Comparison of ENCODE assay signal across 8 mouse cellular contexts in genomic region chr19:12596290-12597072, GRCm38 (mm10). TPM values are rescaled to one million over a fixed set of nuclear protein-coding genes. Genes with fewer than 3 reads are reported as not detected.
DNase-seq lines count a peak whose midpoint lies in the region; ATAC-seq and TF ChIP-seq lines count a peak whose summit lies in the region.

No protein-coding gene starts in this region.

- H3K27ac ChIP-seq in brown adipose tissue, adult 24 weeks (replicated peaks; ENCODE audit: low read depth, low read length) = peak overlapping the region; percentile 80
- no peak overlapping the region for H3K27ac ChIP-seq in embryonic facial prominence, embryonic 15.5 days (replicated peaks)
- peak overlapping the region; percentile 92 for H3K27ac ChIP-seq in kidney, postnatal 0 days
- peak overlapping the region; percentile 89 for H3K27ac ChIP-seq in midbrain, postnatal 0 days (ENCODE audit: low read depth, low read length)

- no peaks in the 10 kb centered on the region for H3K9me3 ChIP-seq in embryonic facial prominence, embryonic 15.5 days (replicated peaks)
- no peaks in the 10 kb centered on the region for H3K9me3 ChIP-seq in kidney, postnatal 0 days (replicated peaks; ENCODE audit: low read length)
- no peaks in the 10 kb centered on the region for H3K9me3 ChIP-seq in midbrain, postnatal 0 days (ENCODE audit: low read length)

- H3K4me2 ChIP-seq in embryonic facial prominence, embryonic 15.5 days (replicated peaks) = peak overlapping the region; percentile 98
- peak overlapping the region; percentile 99 for H3K4me2 ChIP-seq in kidney, postnatal 0 days (ENCODE audit: low read length)
- H3K4me2 ChIP-seq in midbrain, postnatal 0 days (ENCODE audit: low read depth, low read length, poor library complexity, severe bottlenecking) = peak overlapping the region; percentile 57

- intact Hi-C loops in left cerebral cortex, postnatal 10 days (cut with DNase I) = loop anchor here (2.0 to 5.0 kb wide), 2 partner anchors 200 to 584 kb away; partner anchors contain the start of genes Lpxn and Zfp91

- peak; percentile 59 for ATAC-seq in embryonic facial prominence, embryonic 15.5 days (ENCODE audit: insufficient number of reproducible peaks, low FRiP score, low TSS enrichment, low read depth)
- ATAC-seq in kidney, postnatal 0 days (replicated peaks; ENCODE audit: low FRiP score, low read depth) = peak; percentile 52
- peak; percentile 70 for ATAC-seq in midbrain, postnatal 0 days (ENCODE audit: low FRiP score)

- H3K27me3 ChIP-seq in embryonic facial prominence, embryonic 15.5 days = no peaks in the 10 kb centered on the region
- H3K27me3 ChIP-seq in kidney, postnatal 0 days (ENCODE audit: insufficient read depth, low read length) = no peaks in the 10 kb centered on the region
- no peaks in the 10 kb centered on the region for H3K27me3 ChIP-seq in midbrain, postnatal 0 days (ENCODE audit: insufficient read depth, low read length)

- H3K4me1 ChIP-seq in brown adipose tissue, adult 24 weeks (ENCODE audit: control insufficient read depth, insufficient read depth, insufficient read length, low read length) = no peaks in the 10 kb centered on the region
- H3K4me1 ChIP-seq in embryonic facial prominence, embryonic 15.5 days = peaks cover 5% of the 10 kb centered on the region
- peaks cover 6% of the 10 kb centered on the region; the same call in 1 of the 2 replicates for H3K4me1 ChIP-seq in kidney, postnatal 0 days (replicated peaks; ENCODE audit: insufficient read depth, low read length)
- peaks cover 3% of the 10 kb centered on the region; the same call in 1 of the 2 replicates for H3K4me1 ChIP-seq in midbrain, postnatal 0 days (ENCODE audit: insufficient read depth, low read length)

- peak; percentile 13 to 28 for DNase-seq in left cerebral cortex, adult 8-10 months (ENCODE audit: low spot score in 2 of 2)
- DNase-seq in left cerebral cortex, postnatal 10 days (ENCODE audit: extremely low spot score in 1 of 2, low spot score in 2 of 2) = no peak
- no peak for DNase-seq in kidney, postnatal 0 days (ENCODE audit: low spot score)
- peak; percentile 19 for DNase-seq in midbrain, postnatal 0 days (ENCODE audit: low spot score)
- no peak for DNase-seq in adrenal gland, adult 2 months
- DNase-seq in thymus, postnatal 14 days = no peak

- peak overlapping the region; percentile 69 for H3K4me3 ChIP-seq in brown adipose tissue, adult 24 weeks (ENCODE audit: insufficient read depth, low read depth, low read length)
- peak overlapping the region; percentile 64 for H3K4me3 ChIP-seq in embryonic facial prominence, embryonic 15.5 days (replicated peaks)
- H3K4me3 ChIP-seq in kidney, postnatal 0 days (replicated peaks; ENCODE audit: low read depth, low read length) = peak overlapping the region; percentile 69
- peak overlapping the region; percentile 76 for H3K4me3 ChIP-seq in midbrain, postnatal 0 days (ENCODE audit: low read depth, low read length)

- H3K9ac ChIP-seq in embryonic facial prominence, embryonic 15.5 days = peak overlapping the region; percentile 59
- peak overlapping the region; percentile 76 for H3K9ac ChIP-seq in kidney, postnatal 0 days (ENCODE audit: low read depth, low read length)
- H3K9ac ChIP-seq in midbrain, postnatal 0 days (replicated peaks; ENCODE audit: low read length, poor library complexity, severe bottlenecking) = peak overlapping the region; percentile 89

- no peak for TF ChIP-seq CTCF in kidney, postnatal 0 days (IDR thresholded peaks at IDR 0.05; ENCODE audit: low read depth)
- no peak; the same call in 1 of the 2 replicates for TF ChIP-seq CTCF in midbrain, postnatal 0 days (IDR thresholded peaks at IDR 0.05)

- WGBS in embryonic facial prominence, embryonic 15.5 days = 16% methylated on average over 23 of the region's 23 CpGs
- 14% methylated on average over 23 of the region's 23 CpGs for WGBS in kidney, postnatal 0 days
- WGBS in midbrain, postnatal 0 days = 14% methylated on average over 23 of the region's 23 CpGs

- H3K36me3 ChIP-seq in embryonic facial prominence, embryonic 15.5 days = no peaks in the 10 kb centered on the region
- no peaks in the 10 kb centered on the region for H3K36me3 ChIP-seq in kidney, postnatal 0 days (ENCODE audit: insufficient read depth, low read length)
- no peaks in the 10 kb centered on the region for H3K36me3 ChIP-seq in midbrain, postnatal 0 days (ENCODE audit: insufficient read depth, low read length)

RNA-seq across cellular contexts. Expression of gene Gm4952, which starts 3.3 kb away (rescaled TPM):
- total RNA-seq in left cerebral cortex, adult 8-10 months (2022) = under 1 TPM in 1 of 4 experiments, not detected in 3; 0.14 TPM
- not detected for total RNA-seq in left cerebral cortex, postnatal 10 days (2021)
- polyA plus RNA-seq in brown adipose tissue, adult 24 weeks (2012; ENCODE audit: insufficient read depth, insufficient read length, missing spikeins) = not detected in 2 replicates
- 0.13 TPM in 1 of 2 replicates, not detected in the other for polyA plus RNA-seq in embryonic facial prominence, embryonic 15.5 days (2015; fragmentation: Nextera tagmentation; extraction: Ambion mirVana)
- 0.33 and 0.46 TPM in 2 replicates for polyA plus RNA-seq in kidney, postnatal 0 days (2015; fragmentation: Nextera tagmentation; extraction: Ambion mirVana)
- 0.16 and 2.5 TPM in 2 replicates for total RNA-seq in midbrain, postnatal 0 days (2014; rRNA removed)
- 0.28 and 0.52 TPM in 2 replicates for polyA plus RNA-seq in midbrain, postnatal 0 days (2015; fragmentation: Nextera tagmentation; extraction: Ambion mirVana)
- total RNA-seq in adrenal gland, adult 2 months (2021) = under 1 TPM; 0.17 to 0.40 TPM
- polyA plus RNA-seq in adrenal gland, adult 2 months (2012; rRNA removed) = not detected in 2 replicates

RNA-seq across cellular contexts. Expression of gene Glyat, which starts 36.6 kb away (rescaled TPM):
- total RNA-seq in left cerebral cortex, adult 8-10 months (2022) = not detected
- total RNA-seq in left cerebral cortex, postnatal 10 days (2021) = not detected
- not detected in 2 replicates for polyA plus RNA-seq in brown adipose tissue, adult 24 weeks (2012; ENCODE audit: insufficient read depth, insufficient read length, missing spikeins)
- 0.12 TPM in 1 of 2 replicates, not detected in the other for polyA plus RNA-seq in embryonic facial prominence, embryonic 15.5 days (2015; fragmentation: Nextera tagmentation; extraction: Ambion mirVana)
- 37.0 and 41.7 TPM in 2 replicates for polyA plus RNA-seq in kidney, postnatal 0 days (2015; fragmentation: Nextera tagmentation; extraction: Ambion mirVana)
- total RNA-seq in midbrain, postnatal 0 days (2014; rRNA removed) = not detected in 2 replicates
- not detected in 2 replicates for polyA plus RNA-seq in midbrain, postnatal 0 days (2015; fragmentation: Nextera tagmentation; extraction: Ambion mirVana)
- under 1 TPM in 1 of 2 experiments, not detected in 1; 0.86 TPM for total RNA-seq in adrenal gland, adult 2 months (2021)
- not detected in 2 replicates for polyA plus RNA-seq in adrenal gland, adult 2 months (2012; rRNA removed)

RNA-seq across cellular contexts. Expression of gene Fam111a, which starts 50.9 kb away (rescaled TPM):
- 1 to 10 TPM; 1.3 to 3.1 (median 1.8) TPM for total RNA-seq in left cerebral cortex, adult 8-10 months (2022)
- total RNA-seq in left cerebral cortex, postnatal 10 days (2021) = 1 to 10 TPM; 3.7 to 3.9 TPM
- 4.5 and 4.8 TPM in 2 replicates for polyA plus RNA-seq in brown adipose tissue, adult 24 weeks (2012; ENCODE audit: insufficient read depth, insufficient read length, missing spikeins)
- polyA plus RNA-seq in embryonic facial prominence, embryonic 15.5 days (2015; fragmentation: Nextera tagmentation; extraction: Ambion mirVana) = 22.0 and 23.9 TPM in 2 replicates
- polyA plus RNA-seq in kidney, postnatal 0 days (2015; fragmentation: Nextera tagmentation; extraction: Ambion mirVana) = 10.7 and 14.6 TPM in 2 replicates
- total RNA-seq in midbrain, postnatal 0 days (2014; rRNA removed) = 2.3 and 4.2 TPM in 2 replicates
- 2.4 and 2.7 TPM in 2 replicates for polyA plus RNA-seq in midbrain, postnatal 0 days (2015; fragmentation: Nextera tagmentation; extraction: Ambion mirVana)
- total RNA-seq in adrenal gland, adult 2 months (2021) = 1 to 10 TPM; 3.8 to 4.4 TPM
- 0.09 and 0.18 TPM in 2 replicates for polyA plus RNA-seq in adrenal gland, adult 2 months (2012; rRNA removed)

Comparison
In these comparisons a context has a peak if more than half of its experiments do, and no peak if none do; other contexts are left out.
1. DNase-seq: peak in left cerebral cortex, adult 8-10 months (2 of 2) and midbrain, postnatal 0 days (single experiment); none in left cerebral cortex, postnatal 10 days (0 of 2), kidney, postnatal 0 days (single experiment), adrenal gland, adult 2 months (single experiment) and thymus, postnatal 14 days (single experiment).
2. RNA of gene Glyat, which starts 36.6 kb away (polyA plus RNA-seq): 37.0 to 41.7 TPM in kidney, postnatal 0 days; not detected in midbrain, postnatal 0 days, not detected in brown adipose tissue, adult 24 weeks, 0.12 TPM in embryonic facial prominence, embryonic 15.5 days and not detected in adrenal gland, adult 2 months; every median in the first group is over 10 times any median in the second.
3. Peak in every context shown above with its lines, with median percentiles within 50 percentile points of each other: H3K4me3 ChIP-seq, ATAC-seq, H3K4me2 ChIP-seq and H3K9ac ChIP-seq.